Mouse (Mus musculus) induced T-regulatory cell, adult 2 months (primary cell): ENCODE measurements at regions not wholly inside any gene's neighbourhood (a gene's known extent, or its start where the extent isn't known, plus 50 kb on each side); places are given as distances from the start of the nearest gene placed in this dataset.

Source experiments
- DNase-seq: peaks from one replicate; pipeline ENCODE4 v3.0.0-alpha.2; 2012; ENCODE audit warnings: low read depth

- no peak for DNase-seq
Measured at GRCm38 (mm10) chr13:35478226-35478625, 181.4 kb upstream of the Cdyl start.

GRCm38 (mm10) chr13:35482340-35482739 lies 177.3 kb upstream of the Cdyl start:
- no peak for DNase-seq

- DNase-seq: no peak
Measured at GRCm38 (mm10) chr13:35486125-35486524, 173.5 kb upstream of the Cdyl start.

- no peak for DNase-seq
Measured at GRCm38 (mm10) chr13:35499776-35500175, 159.9 kb upstream of the Cdyl start.

GRCm38 (mm10) chr13:35500891-35501290 lies 158.7 kb upstream of the Cdyl start:
- no peak for DNase-seq

- DNase-seq: no peak
Measured at GRCm38 (mm10) chr13:35501351-35502146, 158.1 kb upstream of the Cdyl start.

- DNase-seq: no peak
Measured at GRCm38 (mm10) chr13:35502147-35502522, 157.5 kb upstream of the Cdyl start.

- no peak for DNase-seq
Measured at GRCm38 (mm10) chr13:35503362-35503821, 156.2 kb upstream of the Cdyl start.

- DNase-seq: no peak
Measured at GRCm38 (mm10) chr13:35507195-35507594, 152.4 kb upstream of the Cdyl start.

- no peak for DNase-seq
Measured at GRCm38 (mm10) chr13:35512029-35512507, 147.6 kb upstream of the Cdyl start.

- no peak for DNase-seq
Measured at GRCm38 (mm10) chr13:35513120-35513519, 146.5 kb upstream of the Cdyl start.

GRCm38 (mm10) chr13:35515291-35515690 lies 144.3 kb upstream of the Cdyl start:
- no peak for DNase-seq

GRCm38 (mm10) chr13:35517692-35518091 lies 141.9 kb upstream of the Cdyl start:
- no peak for DNase-seq

GRCm38 (mm10) chr13:35522272-35522671 lies 137.4 kb upstream of the Cdyl start:
- no peak for DNase-seq

GRCm38 (mm10) chr13:35529577-35529976 lies 130.1 kb upstream of the Cdyl start:
- no peak for DNase-seq

- no peak for DNase-seq
Measured at GRCm38 (mm10) chr13:35537106-35537505, 122.5 kb upstream of the Cdyl start.

GRCm38 (mm10) chr13:35537936-35538335 lies 121.7 kb upstream of the Cdyl start:
- no peak for DNase-seq

- no peak for DNase-seq
Measured at GRCm38 (mm10) chr13:35540433-35540832, 119.2 kb upstream of the Cdyl start.

- no peak for DNase-seq
Measured at GRCm38 (mm10) chr13:35541053-35541452, 118.6 kb upstream of the Cdyl start.

GRCm38 (mm10) chr13:35564006-35564405 lies 95.6 kb upstream of the Cdyl start:
- DNase-seq: no peak

- DNase-seq: no peak
Measured at GRCm38 (mm10) chr13:35581616-35582015, 78.0 kb upstream of the Cdyl start.

- DNase-seq: no peak
Measured at GRCm38 (mm10) chr13:35598003-35598402, 61.6 kb upstream of the Cdyl start.

GRCm38 (mm10) chr13:35601560-35602135 lies 58.0 kb upstream of the Cdyl start:
- no peak for DNase-seq

GRCm38 (mm10) chr13:35603080-35603479 lies 56.6 kb upstream of the Cdyl start:
- no peak for DNase-seq
